Mouse (Mus musculus) macrophage (primary cell): Measurements from ENCODE around the gene Prr3. TPM values are rescaled to one million over a fixed set of nuclear protein-coding genes. Genes with fewer than 3 reads are reported as not detected.
"Not testable (repeated sequence)": the region's sequence is repeated elsewhere in the genome, so short reads cannot be mapped to it uniquely, and the experiment has no call there.

Experiments
- H3K27ac ChIP-seq: fragments of 350-480 bp; formaldehyde crosslinking; 2 replicates; pipeline ENCODE4 v1.9.0; 2021
- H3K36me3 ChIP-seq: fragments of 350-480 bp; formaldehyde crosslinking; 2 replicates; pipeline ENCODE4 v1.9.0; 2021; ENCODE audit errors: inconsistent target
- H3K4me3 ChIP-seq: fragments of 350-480 bp; formaldehyde crosslinking; 2 replicates; pipeline ENCODE4 v1.9.0; 2021; ENCODE audit errors: inconsistent target
- H3K79me2 ChIP-seq: fragments of 350-480 bp; formaldehyde crosslinking; 2 replicates; pipeline ENCODE4 v1.9.0; 2021; ENCODE audit errors: inconsistent target
- WGBS: methylation state at CpG from one replicate; pipeline ENCODE4 v1.1.7; 2026; ENCODE audit warnings: inconsistent platforms; ENCODE audit not compliant: missing documents; 5-methylcytosine and 5-hydroxymethylcytosine counted together
- polyA plus RNA-seq: library from polyadenylated mRNA; stranded (reverse); fragments of 250-400 nt; gene quantifications from 3 replicates; pipeline ENCODE4 v1.2.4, GENCODE M21; 2018; ENCODE audit warnings: inconsistent platforms

Gene Prr3
- polyA plus RNA-seq, 1 experiment from 2014 or later = 13.9 TPM

- Histone ChIP-seq H3K4me3 (no peak overlapping the region), H3K36me3 (no peaks in the 10 kb centered on the region), H3K27ac (no peak overlapping the region), H3K79me2 (no peaks in the 10 kb centered on the region)
- 94% methylated on average over 2 of the region's 2 CpGs for WGBS
Observed at GRCm38 (mm10) chr17:35939108-35939507, 40.9 kb downstream of the Prr3 start.

DNA sequence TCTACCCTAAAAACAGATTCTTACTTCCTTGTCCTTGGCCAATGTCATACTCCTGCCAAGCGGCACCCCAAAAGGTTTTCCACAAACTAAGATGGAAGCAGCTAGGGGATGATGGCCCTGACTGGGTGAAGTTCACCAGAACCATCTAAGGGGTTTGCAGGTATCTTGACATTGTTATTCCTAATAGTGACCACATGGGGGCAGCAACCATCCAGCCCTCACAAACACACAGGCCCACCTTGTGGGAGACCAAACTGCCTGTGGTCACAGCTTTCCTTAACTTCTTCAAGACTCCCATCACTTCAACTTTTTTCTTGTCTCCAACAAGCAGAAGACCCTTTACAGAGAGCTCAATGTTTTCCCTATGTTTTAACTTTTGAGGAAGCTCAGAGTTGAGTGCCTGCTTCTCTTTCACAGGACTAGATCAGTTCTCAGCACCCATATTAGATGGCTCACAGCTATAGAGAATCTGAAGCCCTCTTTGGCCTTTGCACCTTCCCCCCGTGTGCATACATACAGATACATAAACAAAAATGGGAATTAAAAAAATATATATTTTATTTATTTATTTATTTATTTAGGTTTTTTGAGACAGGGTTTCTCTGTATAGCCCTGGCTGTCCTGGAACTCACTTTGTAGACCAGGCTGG is 42.2 kb downstream of the Prr3 start:
- Histone ChIP-seq H3K36me3 (no peaks in the 10 kb centered on the region), H3K79me2 (no peaks in the 10 kb centered on the region), H3K27ac (no peak overlapping the region), H3K4me3 (no peak overlapping the region)
- WGBS = 39% methylated on average over 1 of the region's 2 CpGs

GRCm38 (mm10) chr17:35935763-35936162 is 44.3 kb downstream of the Prr3 start:
- not testable (repeated sequence) for H3K36me3 ChIP-seq, H3K27ac ChIP-seq, H3K79me2 ChIP-seq, H3K4me3 ChIP-seq
- 86% methylated on average over 14 of the region's 14 CpGs for WGBS

DNA sequence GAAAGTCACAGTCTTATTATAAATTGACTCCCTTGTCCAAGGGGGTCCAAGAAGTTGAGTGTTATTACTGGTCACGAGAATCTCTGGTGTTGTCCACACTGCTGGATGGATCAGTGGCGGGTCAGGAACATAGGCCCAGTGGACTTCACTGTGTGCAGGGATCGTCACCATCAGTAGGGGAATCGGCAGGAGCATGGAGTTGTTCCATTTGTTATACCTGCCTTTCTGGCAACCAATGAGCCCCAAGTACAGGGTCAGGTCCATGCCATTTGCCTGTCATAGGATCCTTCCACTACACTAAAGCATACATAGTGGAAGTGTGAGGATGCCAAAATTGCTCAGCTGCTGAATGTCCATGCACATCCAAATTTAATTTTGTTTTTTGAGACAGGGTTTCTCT is 47.4 kb downstream of the Prr3 start:
- WGBS = 92% methylated on average over 4 of the region's 4 CpGs
- no peak overlapping the region for H3K4me3 ChIP-seq
- H3K36me3 ChIP-seq = peaks cover 32% of the 10 kb centered on the region
- no peaks in the 10 kb centered on the region for H3K79me2 ChIP-seq
- no peak overlapping the region for H3K27ac ChIP-seq

DNA sequence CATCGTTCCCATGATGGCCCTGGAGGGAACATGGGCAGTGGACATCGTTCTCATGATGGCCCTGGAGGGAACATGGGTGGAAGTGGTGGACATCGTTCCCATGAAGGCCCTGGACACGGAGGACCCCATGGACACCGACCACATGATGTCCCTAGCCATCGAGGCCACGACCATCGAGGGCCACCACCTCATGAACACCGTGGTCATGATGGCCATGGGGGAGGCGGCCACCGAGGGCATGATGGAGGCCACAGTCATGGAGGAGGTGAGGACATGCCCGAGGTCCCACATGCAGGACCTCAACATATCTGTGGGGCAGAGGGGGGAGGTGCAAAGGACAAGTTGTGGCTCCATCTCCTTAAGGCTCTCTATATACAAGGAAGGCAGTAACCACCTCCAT is 49.4 kb downstream of the Prr3 start:
- WGBS = 94% methylated on average over 7 of the region's 12 CpGs
- Histone ChIP-seq H3K4me3 (no peak overlapping the region), H3K27ac (no peak overlapping the region), H3K36me3 (peaks cover 45% of the 10 kb centered on the region), H3K79me2 (no peaks in the 10 kb centered on the region)

DNA sequence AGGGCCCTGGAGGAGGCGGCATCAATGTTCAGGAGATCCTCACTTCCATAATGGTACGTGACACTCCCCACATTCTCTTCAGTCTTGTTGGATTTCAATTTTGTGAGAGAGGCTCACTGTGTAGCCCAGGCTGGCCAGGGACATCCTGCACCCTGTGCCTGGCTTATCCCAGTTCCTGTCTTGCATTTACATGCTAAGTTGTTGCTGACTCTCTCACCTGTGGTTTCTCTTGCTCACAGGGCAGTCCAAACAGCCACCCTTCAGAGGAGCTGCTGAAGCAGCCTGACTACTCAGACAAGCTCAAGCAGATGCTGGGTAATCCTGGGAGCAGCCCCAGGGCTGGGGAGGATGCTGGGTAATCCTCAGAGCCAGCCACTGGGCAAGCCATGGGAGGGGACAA is 50.5 kb downstream of the Prr3 start:
- no peaks in the 10 kb centered on the region for H3K79me2 ChIP-seq
- H3K27ac ChIP-seq = no peak overlapping the region
- no peak overlapping the region for H3K4me3 ChIP-seq
- 100% methylated on average over 1 of the region's 2 CpGs for WGBS
- peaks cover 56% of the 10 kb centered on the region for H3K36me3 ChIP-seq

DNA sequence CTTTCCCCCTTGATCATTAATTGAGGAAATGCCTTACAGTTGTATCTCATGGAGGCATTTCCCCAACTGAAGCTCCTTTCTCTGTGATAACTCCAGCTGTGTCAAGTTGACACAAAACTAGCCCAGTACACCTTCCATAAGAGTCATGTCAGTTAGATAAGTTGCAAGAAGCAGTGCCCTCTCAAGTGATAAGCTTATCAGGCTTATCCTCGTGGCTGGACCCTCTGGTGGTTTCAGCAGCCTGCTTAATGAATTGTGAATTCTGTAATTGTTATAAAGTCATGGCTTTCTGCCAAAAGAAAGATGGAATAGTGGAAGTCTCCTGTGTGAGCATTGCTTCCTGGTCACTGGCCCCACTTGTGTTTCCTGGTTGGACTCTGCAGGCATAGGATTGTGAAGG is 52.6 kb downstream of the Prr3 start:
- Histone ChIP-seq H3K4me3 (no peak overlapping the region), H3K79me2 (no peaks in the 10 kb centered on the region; the same call in 1 of the 2 replicates), H3K27ac (no peak overlapping the region), H3K36me3 (peaks cover 75% of the 10 kb centered on the region)
- WGBS = 100% methylated on average over 1 of the region's 1 CpGs

- no peak overlapping the region for H3K4me3 ChIP-seq
- H3K36me3 ChIP-seq = peaks cover 49% of the 10 kb centered on the region
- WGBS = 92% methylated on average over 4 of the region's 4 CpGs
- peaks cover 20% of the 10 kb centered on the region for H3K79me2 ChIP-seq
- no peak overlapping the region for H3K27ac ChIP-seq
Observed at GRCm38 (mm10) chr17:35923281-35923680, 56.8 kb downstream of the Prr3 start.

DNA sequence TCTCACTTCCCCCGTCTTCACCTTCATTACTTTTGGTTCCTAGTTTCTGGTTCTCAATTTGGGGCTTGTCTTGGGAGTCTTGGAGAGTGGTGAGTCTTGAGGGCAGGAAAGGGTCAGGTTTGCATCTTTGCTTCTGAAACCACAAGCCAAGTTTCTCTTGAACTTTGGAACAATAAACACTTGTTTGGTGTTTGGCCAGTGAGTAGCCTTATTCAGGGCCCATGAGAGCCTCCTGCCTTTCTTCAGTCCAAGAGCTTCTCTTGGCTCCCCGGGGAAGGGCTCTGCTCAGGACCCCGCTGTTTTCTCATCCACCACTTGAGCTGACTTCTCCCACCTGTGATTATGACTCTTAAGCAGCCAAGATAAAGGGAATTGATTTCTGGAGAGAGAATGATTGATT is 57.5 kb downstream of the Prr3 start:
- H3K79me2 ChIP-seq = peaks cover 27% of the 10 kb centered on the region
- H3K4me3 ChIP-seq = no peak overlapping the region
- WGBS = 75% methylated on average over 3 of the region's 3 CpGs
- no peak overlapping the region for H3K27ac ChIP-seq
- H3K36me3 ChIP-seq = peaks cover 42% of the 10 kb centered on the region

Other genes starting within 250 kb of the Prr3 start
- 20.7 to 61.5 TPM (median 37.3 TPM) in 3 replicates for gene Ier3, start 158.6 kb downstream of the Prr3 start, polyA plus RNA-seq
- gene Flot1, start 157.0 kb downstream of the Prr3 start, polyA plus RNA-seq = 42.9 to 64.8 TPM (median 56.1 TPM) in 3 replicates
- gene Tubb5, start 141.9 kb downstream of the Prr3 start, polyA plus RNA-seq = 187 to 603 TPM (median 205 TPM) in 3 replicates
- 12.5 to 32.8 TPM (median 22.9 TPM) in 3 replicates for gene Mdc1, start 138.7 kb downstream of the Prr3 start, polyA plus RNA-seq
- 5.9 to 14.4 TPM (median 6.8 TPM) in 3 replicates for gene Nrm, start 118.9 kb downstream of the Prr3 start, polyA plus RNA-seq
- gene Ppp1r18, start 114.6 kb downstream of the Prr3 start, polyA plus RNA-seq = 166 to 235 TPM (median 189 TPM) in 3 replicates
- 19.3 to 24.2 TPM (median 19.8 TPM) in 3 replicates for gene Dhx16, start 100.4 kb downstream of the Prr3 start, polyA plus RNA-seq
- 26.7 to 32.7 TPM (median 27.9 TPM) in 3 replicates for gene 2310061I04Rik, start 82.8 kb downstream of the Prr3 start, polyA plus RNA-seq
- 3.8 to 11.5 TPM (median 6.7 TPM) in 3 replicates for gene Atat1, start 70.2 kb downstream of the Prr3 start, polyA plus RNA-seq
- gene Mrps18b, start 63.8 kb downstream of the Prr3 start, polyA plus RNA-seq = 31.2 to 75.1 TPM (median 49.9 TPM) in 3 replicates
- 27.4 to 97.8 TPM (median 35.0 TPM) in 3 replicates for gene Ppp1r10, start 63.8 kb downstream of the Prr3 start, polyA plus RNA-seq
- 65.4 to 217 TPM (median 77.6 TPM) in 3 replicates for gene Abcf1, start 10.5 kb downstream of the Prr3 start, polyA plus RNA-seq
- gene Gnl1, start 385 bp downstream of the Prr3 start, polyA plus RNA-seq = 24.9 to 38.6 TPM (median 28.9 TPM) in 3 replicates
- 34.5 to 71.7 TPM (median 59.9 TPM) in 3 replicates for gene H2-T24, start 40.3 kb upstream of the Prr3 start, polyA plus RNA-seq
- gene H2-T23, start 52.6 kb upstream of the Prr3 start, polyA plus RNA-seq = 196 to 602 TPM (median 274 TPM) in 3 replicates
- gene H2-T22, start 62.5 kb upstream of the Prr3 start, polyA plus RNA-seq = 56.5 to 198 TPM (median 94.0 TPM) in 3 replicates
- not detected in 3 replicates for gene Gm6034, start 62.7 kb upstream of the Prr3 start, polyA plus RNA-seq
- gene Gm11127, start 78.1 kb upstream of the Prr3 start, polyA plus RNA-seq = 0.16 to 0.64 TPM (median 0.34 TPM) in 3 replicates
- gene Gm19684, start 141.4 kb upstream of the Prr3 start, polyA plus RNA-seq = 0.22 to 0.67 TPM in 2 of 3 replicates, not detected in the other
- not detected in 3 replicates for gene Gm7030, start 149.2 kb upstream of the Prr3 start, polyA plus RNA-seq
- gene Gm8909, start 188.3 kb upstream of the Prr3 start, polyA plus RNA-seq = not detected in 3 replicates
- not detected in 3 replicates for gene H2-T3, start 210.1 kb upstream of the Prr3 start, polyA plus RNA-seq